13 mouse cellular contexts compared by ENCODE assay signal in the genomic region with DNA sequence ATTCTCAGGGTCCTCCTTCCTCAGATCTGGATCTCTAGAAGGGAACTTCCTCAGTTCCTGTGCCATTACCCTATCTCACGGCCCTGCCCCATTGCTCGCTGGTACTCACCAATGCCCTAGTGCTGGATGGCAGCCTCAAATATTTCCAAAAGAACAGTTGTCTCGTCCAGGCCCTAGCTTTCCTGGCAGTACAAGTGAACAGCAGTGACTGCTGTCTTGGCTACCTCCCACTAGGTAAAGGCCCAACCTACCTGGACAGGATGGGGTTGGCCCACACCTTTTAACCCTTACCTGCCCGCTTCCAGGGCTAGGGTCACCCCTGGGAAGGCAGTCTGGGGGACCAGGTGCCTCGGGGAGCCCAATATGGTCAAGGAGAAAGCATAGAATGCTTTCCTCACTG. TPM values are rescaled to one million over a fixed set of nuclear protein-coding genes. Genes with fewer than 3 reads are reported as not detected.
DNase-seq lines count a peak whose midpoint lies in the region; ATAC-seq and TF ChIP-seq lines count a peak whose summit lies in the region.
"Had no signal": no experiment of that assay in that cellular context is flagged by ENCODE, and none has a peak within 500 bp of the region (broad histone marks: within the 10 kb centered on the region; RNA-seq: fewer than 3 reads in every experiment).

No protein-coding gene starts in this region.

- H3K4me3 ChIP-seq in kidney, postnatal 0 days (replicated peaks; ENCODE audit: low read depth, low read length): peak overlapping the region; percentile 18
- peak overlapping the region; percentile 8; the same call in 1 of the 2 replicates for H3K4me3 ChIP-seq in liver, embryonic 16.5 days (ENCODE audit: low read depth, low read length)
- peak overlapping the region; percentile 33 for H3K4me3 ChIP-seq in stomach, embryonic 16.5 days (replicated peaks; ENCODE audit: low read length)
- no peak overlapping the region for H3K4me3 ChIP-seq in hindbrain, embryonic 13.5 days
- H3K4me3 ChIP-seq: forebrain, embryonic 10.5 days; heart, embryonic 10.5 days; hindbrain, embryonic 10.5 days had no signal

- H3K4me2 ChIP-seq in kidney, postnatal 0 days (ENCODE audit: low read length): peak overlapping the region; percentile 32; the same call in 1 of the 2 replicates
- no peak overlapping the region for H3K4me2 ChIP-seq in liver, embryonic 16.5 days (ENCODE audit: low read depth, low read length)
- H3K4me2 ChIP-seq in stomach, embryonic 16.5 days (ENCODE audit: low read depth, low read length): peak overlapping the region; percentile 27
- H3K4me2 ChIP-seq in hindbrain, embryonic 13.5 days: no peak overlapping the region

- no peaks in the 10 kb centered on the region for H3K4me1 ChIP-seq in kidney, postnatal 0 days (replicated peaks; ENCODE audit: insufficient read depth, low read length)
- no peaks in the 10 kb centered on the region; the same call in 1 of the 2 replicates for H3K4me1 ChIP-seq in liver, embryonic 16.5 days (ENCODE audit: control insufficient read depth, low read depth, low read length)
- no peaks in the 10 kb centered on the region for H3K4me1 ChIP-seq in stomach, embryonic 16.5 days (ENCODE audit: control insufficient read depth, insufficient read depth, low read length)
- H3K4me1 ChIP-seq in hindbrain, embryonic 13.5 days (replicated peaks): no peaks in the 10 kb centered on the region
- H3K4me1 ChIP-seq: hindbrain, embryonic 10.5 days had no signal

- peak overlapping the region; percentile 77 for H3K27ac ChIP-seq in kidney, postnatal 0 days
- no peak overlapping the region for H3K27ac ChIP-seq in liver, embryonic 16.5 days (ENCODE audit: low read length)
- H3K27ac ChIP-seq in stomach, embryonic 16.5 days (ENCODE audit: low read length): peak overlapping the region; percentile 87
- no peak overlapping the region for H3K27ac ChIP-seq in hindbrain, embryonic 13.5 days
- H3K27ac ChIP-seq: forebrain, embryonic 10.5 days; heart, embryonic 10.5 days; hindbrain, embryonic 10.5 days had no signal

- no peaks in the 10 kb centered on the region for H3K27me3 ChIP-seq in kidney, postnatal 0 days (ENCODE audit: insufficient read depth, low read length)
- H3K27me3 ChIP-seq in liver, embryonic 16.5 days (ENCODE audit: control insufficient read depth, insufficient read depth, low read depth, low read length): no peaks in the 10 kb centered on the region
- H3K27me3 ChIP-seq in stomach, embryonic 16.5 days (ENCODE audit: control insufficient read depth, insufficient read depth, low read length): no peaks in the 10 kb centered on the region
- H3K27me3 ChIP-seq in hindbrain, embryonic 13.5 days: no peaks in the 10 kb centered on the region

- no peak for TF ChIP-seq CTCF in kidney, postnatal 0 days (IDR thresholded peaks at IDR 0.05; ENCODE audit: low read depth)

- 0 out of 2 replicates have a peak, but pooled peaks cover 3% of the 10 kb centered on the region for H3K36me3 ChIP-seq in kidney, postnatal 0 days (ENCODE audit: insufficient read depth, low read length)
- no peaks in the 10 kb centered on the region for H3K36me3 ChIP-seq in liver, embryonic 16.5 days (ENCODE audit: control insufficient read depth, insufficient read depth)
- H3K36me3 ChIP-seq in stomach, embryonic 16.5 days (ENCODE audit: control insufficient read depth, insufficient read depth, low read length): no peaks in the 10 kb centered on the region
- H3K36me3 ChIP-seq in hindbrain, embryonic 13.5 days: peaks cover 12% of the 10 kb centered on the region

- 77% methylated on average over 5 of the region's 5 CpGs for WGBS in kidney, postnatal 0 days
- WGBS in liver, embryonic 16.5 days (ENCODE audit: insufficient replicate concordance): 44% methylated on average over 5 of the region's 5 CpGs
- 57% methylated on average over 5 of the region's 5 CpGs for WGBS in stomach, embryonic 16.5 days
- WGBS in hindbrain, embryonic 13.5 days: 82% methylated on average over 5 of the region's 5 CpGs

- no peaks in the 10 kb centered on the region for H3K9me3 ChIP-seq in kidney, postnatal 0 days (replicated peaks; ENCODE audit: low read length)
- no peaks in the 10 kb centered on the region for H3K9me3 ChIP-seq in liver, embryonic 16.5 days (replicated peaks; ENCODE audit: control insufficient read depth, low read length)
- H3K9me3 ChIP-seq in stomach, embryonic 16.5 days (replicated peaks; ENCODE audit: control insufficient read depth, low read length): no peaks in the 10 kb centered on the region
- no peaks in the 10 kb centered on the region for H3K9me3 ChIP-seq in hindbrain, embryonic 13.5 days
- H3K9me3 ChIP-seq: forebrain, embryonic 10.5 days; heart, embryonic 10.5 days; hindbrain, embryonic 10.5 days had no signal

- no peak for DNase-seq in kidney, postnatal 0 days (ENCODE audit: low spot score)
- DNase-seq in kidney, postnatal 14 days: no peak
- DNase-seq in cerebellum, postnatal 25 days: peak; percentile 67 to 72
- no peak for DNase-seq in thymus, postnatal 10 days (ENCODE audit: low spot score in 2 of 2)
- DNase-seq in ovary, postnatal 36 days (ENCODE audit: low spot score): no peak
- DNase-seq: adrenal gland, postnatal 36 days; kidney, postnatal 25 days had no signal

- no peak for ATAC-seq in kidney, postnatal 0 days (replicated peaks; ENCODE audit: low FRiP score, low read depth)
- no peak for ATAC-seq in liver, embryonic 16.5 days (ENCODE audit: low read depth)
- peak; percentile 38; the same call in 1 of the 2 replicates for ATAC-seq in stomach, embryonic 16.5 days (ENCODE audit: insufficient read depth, low FRiP score)
- ATAC-seq in hindbrain, embryonic 13.5 days (ENCODE audit: low FRiP score): no peak

- no peak overlapping the region for H3K9ac ChIP-seq in kidney, postnatal 0 days (ENCODE audit: low read depth, low read length)
- H3K9ac ChIP-seq in liver, embryonic 16.5 days (ENCODE audit: low read depth, low read length): no peak overlapping the region
- H3K9ac ChIP-seq in stomach, embryonic 16.5 days (ENCODE audit: low read length): peak overlapping the region; percentile 7; the same call in 1 of the 2 replicates
- no peak overlapping the region for H3K9ac ChIP-seq in hindbrain, embryonic 13.5 days

RNA-seq across cellular contexts. Expression of a gene that starts 9.6 kb away (rescaled TPM):
- 16.8 and 17.4 TPM in 2 replicates for polyA plus RNA-seq in kidney, postnatal 0 days (2015; fragmentation: Nextera tagmentation; extraction: Ambion mirVana)
- polyA plus RNA-seq in liver, embryonic 16.5 days (2015; fragmentation: Nextera tagmentation; extraction: Ambion mirVana): 1.6 and 1.9 TPM in 2 replicates
- polyA plus RNA-seq in stomach, embryonic 16.5 days (2015; fragmentation: Nextera tagmentation; extraction: Ambion mirVana): 17.9 and 18.2 TPM in 2 replicates
- polyA plus RNA-seq in hindbrain, embryonic 13.5 days (2015; fragmentation: Nextera tagmentation; extraction: Ambion mirVana): 53.9 and 55.5 TPM in 2 replicates

RNA-seq across cellular contexts. Expression of a gene that starts 12.9 kb away (rescaled TPM):
- polyA plus RNA-seq in kidney, postnatal 0 days (2015; fragmentation: Nextera tagmentation; extraction: Ambion mirVana): 40.9 and 41.6 TPM in 2 replicates
- 5.2 and 6.0 TPM in 2 replicates for polyA plus RNA-seq in liver, embryonic 16.5 days (2015; fragmentation: Nextera tagmentation; extraction: Ambion mirVana)
- polyA plus RNA-seq in stomach, embryonic 16.5 days (2015; fragmentation: Nextera tagmentation; extraction: Ambion mirVana): 59.4 and 63.1 TPM in 2 replicates
- polyA plus RNA-seq in hindbrain, embryonic 13.5 days (2015; fragmentation: Nextera tagmentation; extraction: Ambion mirVana): 113 TPM in 2 replicates

RNA-seq across cellular contexts. Expression of a gene that starts 19.1 kb away (rescaled TPM):
- 0.30 TPM in 1 of 2 replicates, not detected in the other for polyA plus RNA-seq in kidney, postnatal 0 days (2015; fragmentation: Nextera tagmentation; extraction: Ambion mirVana)
- 0.27 and 0.51 TPM in 2 replicates for polyA plus RNA-seq in liver, embryonic 16.5 days (2015; fragmentation: Nextera tagmentation; extraction: Ambion mirVana)
- not detected in 2 replicates for polyA plus RNA-seq in stomach, embryonic 16.5 days (2015; fragmentation: Nextera tagmentation; extraction: Ambion mirVana)
- polyA plus RNA-seq in hindbrain, embryonic 13.5 days (2015; fragmentation: Nextera tagmentation; extraction: Ambion mirVana): 0.60 TPM in 1 of 2 replicates, not detected in the other
- polyA plus RNA-seq: heart, embryonic 10.5 days; hindbrain, embryonic 10.5 days had no signal

RNA-seq across cellular contexts. Expression of a gene that starts 21.3 kb away (rescaled TPM):
- 22.9 and 24.1 TPM in 2 replicates for polyA plus RNA-seq in kidney, postnatal 0 days (2015; fragmentation: Nextera tagmentation; extraction: Ambion mirVana)
- polyA plus RNA-seq in liver, embryonic 16.5 days (2015; fragmentation: Nextera tagmentation; extraction: Ambion mirVana): 9.5 and 11.4 TPM in 2 replicates
- 21.7 and 25.2 TPM in 2 replicates for polyA plus RNA-seq in stomach, embryonic 16.5 days (2015; fragmentation: Nextera tagmentation; extraction: Ambion mirVana)
- polyA plus RNA-seq in hindbrain, embryonic 13.5 days (2015; fragmentation: Nextera tagmentation; extraction: Ambion mirVana): 24.8 and 25.5 TPM in 2 replicates

RNA-seq across cellular contexts. Expression of a gene that starts 27.0 kb away (rescaled TPM):
- 39.6 and 40.6 TPM in 2 replicates for polyA plus RNA-seq in kidney, postnatal 0 days (2015; fragmentation: Nextera tagmentation; extraction: Ambion mirVana)
- polyA plus RNA-seq in liver, embryonic 16.5 days (2015; fragmentation: Nextera tagmentation; extraction: Ambion mirVana): 19.9 and 21.8 TPM in 2 replicates
- polyA plus RNA-seq in stomach, embryonic 16.5 days (2015; fragmentation: Nextera tagmentation; extraction: Ambion mirVana): 36.5 and 36.7 TPM in 2 replicates
- 32.2 and 32.4 TPM in 2 replicates for polyA plus RNA-seq in hindbrain, embryonic 13.5 days (2015; fragmentation: Nextera tagmentation; extraction: Ambion mirVana)

Comparison
In these comparisons a context has a peak if more than half of its experiments do, and no peak if none do; other contexts are left out.
1. DNase-seq: peak in cerebellum, postnatal 25 days (2 of 2); none in kidney, postnatal 0 days (single experiment), kidney, postnatal 14 days (single experiment), thymus, postnatal 10 days (0 of 2) and ovary, postnatal 36 days (single experiment).
2. H3K27ac ChIP-seq: peak in kidney, postnatal 0 days (single experiment) and stomach, embryonic 16.5 days (single experiment); none in liver, embryonic 16.5 days (single experiment) and hindbrain, embryonic 13.5 days (single experiment).
3. H3K4me2 ChIP-seq: peak in kidney, postnatal 0 days (single experiment) and stomach, embryonic 16.5 days (single experiment); none in liver, embryonic 16.5 days (single experiment) and hindbrain, embryonic 13.5 days (single experiment).